Mouse (Mus musculus) cerebellum, adult 2 months (tissue): ENCODE results near the gene Pak3.

Experiments
- CTCF ChIP-seq: fragments of 200-500 bp; IDR thresholded peaks from 2 replicates; pipeline ENCODE4 v1.5.1; 2011; ENCODE audit warnings: low read depth, mild to moderate bottlenecking, control low read depth, low read length, moderate library complexity, borderline replicate concordance; ENCODE audit not compliant: insufficient read depth
- POLR2A ChIP-seq: fragments of 200-500 bp; IDR thresholded peaks from 2 replicates; pipeline ENCODE4 v1.6.1; 2011; ENCODE audit warnings: low read length, control low read depth, borderline replicate concordance; ENCODE audit not compliant: insufficient read depth

- TF ChIP-seq POLR2A = no peak
- no peak for TF ChIP-seq CTCF
Observed at GRCm38 (mm10) chrX:143501776-143502365, 16.5 kb upstream of the Pak3 start.
